Mouse (Mus musculus) liver, embryonic 14.5 days (tissue): Measurements from ENCODE around the gene Llph. TPM values are rescaled to one million over a fixed set of nuclear protein-coding genes. Genes with fewer than 3 reads are reported as not detected.

Source experiments
- ATAC-seq: fragments of 200-750 bp; cut with Nextera tagmentation; 2 replicates; pipeline ENCODE4 v1.8.0; 2017; ENCODE audit warnings: moderate number of reproducible peaks, mild to moderate bottlenecking, moderate library complexity; ENCODE audit not compliant: insufficient read depth
- DNase-seq, 3 experiments: peaks; one replicate each; pipeline ENCODE4 v3.0.0-alpha.2; 2012 to 2013; ENCODE audit warnings: low read depth in 3 of 3, low spot score in 3 of 3
- H3K27ac ChIP-seq: fragments of 300-500 bp; sonication (generic); 2 replicates; pipeline ENCODE4 v1.5.1; 2014; ENCODE audit warnings: moderate library complexity, mild to moderate bottlenecking, control low read depth, inconsistent platforms
- H3K27me3 ChIP-seq: fragments of 300-500 bp; sonication (generic); 2 replicates; pipeline ENCODE4 v1.6.1; 2014; ENCODE audit warnings: mild to moderate bottlenecking, low read length, moderate library complexity; ENCODE audit not compliant: control insufficient read depth, insufficient read depth
- H3K36me3 ChIP-seq: fragments of 300-500 bp; sonication (generic); replicated peaks from 2 replicates; pipeline ENCODE4 v1.6.1; 2014; ENCODE audit warnings: low read depth; ENCODE audit not compliant: control insufficient read depth, insufficient read depth
- H3K4me1 ChIP-seq, 2 experiments: fragments of 200-500 bp in 1 of 2; fragments of 300-500 bp in 1 of 2; sonication (generic) in 1 of 2; replicated peaks; 2 replicates each; pipeline ENCODE4 v1.6.1; 2012 to 2014; ENCODE audit warnings: antibody characterized with exemption in 1 of 2, inconsistent platforms in 1 of 2, low read length in 1 of 2; ENCODE audit not compliant: control insufficient read depth in 2 of 2, insufficient read depth in 2 of 2
- H3K4me2 ChIP-seq: fragments of 300-500 bp; sonication (generic); 2 replicates; pipeline ENCODE4 v1.6.1; 2014; ENCODE audit warnings: low read depth, mild to moderate bottlenecking, control low read depth, moderate library complexity
- H3K4me3 ChIP-seq, 2 experiments: fragments of 200-500 bp in 1 of 2; fragments of 300-500 bp in 1 of 2; sonication (generic) in 1 of 2; 2 replicates each; pipeline ENCODE4 v1.5.1; 2012 to 2014; ENCODE audit warnings: low read depth in 2 of 2, low read length in 2 of 2, mild to moderate bottlenecking in 2 of 2, control low read depth in 1 of 2, inconsistent platforms in 1 of 2, moderate library complexity in 1 of 2; ENCODE audit not compliant: insufficient read depth in 1 of 2
- H3K9ac ChIP-seq: fragments of 300-500 bp; sonication (generic); replicated peaks from 2 replicates; pipeline ENCODE4 v1.6.1; 2014; ENCODE audit warnings: mild to moderate bottlenecking, control low read depth, moderate library complexity
- H3K9me3 ChIP-seq: fragments of 300-500 bp; sonication (generic); 2 replicates; pipeline ENCODE4 v1.6.1; 2016; ENCODE audit warnings: low read length, mixed read lengths; ENCODE audit not compliant: control insufficient read depth
- CTCF ChIP-seq: IDR thresholded peaks from 2 replicates; pipeline ENCODE4 v1.5.1; 2016; ENCODE audit warnings: antibody characterized with exemption, low read depth, control low read depth
- EP300 ChIP-seq: IDR thresholded peaks from 2 replicates; pipeline ENCODE4 v1.6.1; 2016; ENCODE audit warnings: antibody characterized with exemption, low read depth
- WGBS: fragments of 180-500 bp; shearing (Covaris S2); extraction: QIAGEN DNeasy Blood & Tissue Kit; methylation state at CpG from one replicate; pipeline ENCODE4 v1.1.7; 2014; ENCODE audit not compliant: insufficient replicate concordance; 5-methylcytosine and 5-hydroxymethylcytosine counted together
- polyA plus RNA-seq, 2 experiments: library from polyadenylated mRNA; depleted of rRNA in 1 of 2; stranded (reverse) in 1 of 2; unstranded in 1 of 2; fragments of >200 nt; fragmentation: Nextera tagmentation in 1 of 2; extraction: Ambion mirVana in 1 of 2; gene quantifications; 2 replicates each; pipeline versions ENCODE4 v1.2.1 to v1.2.3; 2012 to 2014

Llph gene
- polyA plus RNA-seq, 2 experiments, result 32.2 to 33.6 TPM

DNA sequence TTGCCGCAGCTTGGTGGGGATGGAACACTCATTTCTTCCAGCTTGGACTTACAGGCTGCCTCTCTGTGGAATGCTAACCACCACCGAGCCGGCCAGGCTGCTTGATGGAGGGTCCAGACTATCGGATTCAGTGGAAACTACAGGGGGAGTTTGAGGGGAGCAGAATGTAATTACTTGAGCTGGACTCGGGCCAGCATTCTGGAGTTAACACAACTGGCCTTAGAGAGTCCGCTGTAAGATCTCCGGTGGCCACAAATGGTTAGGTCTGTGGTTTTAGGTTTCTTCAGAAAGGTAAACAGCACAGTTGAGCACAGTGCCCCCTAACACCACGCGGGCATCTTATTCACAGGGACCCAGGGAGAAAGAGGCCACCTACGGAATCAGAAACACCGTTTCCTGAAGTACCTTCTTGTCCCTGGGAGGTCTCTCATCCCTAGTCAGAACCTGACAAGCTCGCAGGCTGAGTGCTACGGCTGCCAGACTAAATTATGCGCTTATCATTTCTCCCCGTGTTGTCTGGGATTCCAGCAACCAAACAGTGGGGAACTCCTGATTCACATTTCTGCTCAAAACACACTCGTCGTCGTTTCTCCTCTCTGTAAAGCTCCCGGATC is 45.5 kb downstream of the Llph start:
- Histone ChIP-seq H3K36me3 (no peaks in the 10 kb centered on the region), H3K4me3 (peak overlapping the region in 1 of 2 experiments; percentile 13; a peak in 1 of 4 replicates), H3K4me2 (peak overlapping the region; percentile 54), H3K27ac (no peak overlapping the region), H3K9ac (no peak overlapping the region), H3K4me1 (peaks cover 0 to 7% of the 10 kb centered on the region in 2 experiments; a peak in 2 of 4 replicates), H3K27me3 (no peaks in the 10 kb centered on the region), H3K9me3 (no peaks in the 10 kb centered on the region)
- DNase-seq, result no peak
- ATAC-seq, result no peak
- 22% methylated on average over 19 of the region's 19 CpGs for WGBS
- TF ChIP-seq EP300 (no peak), CTCF (no peak)

DNA sequence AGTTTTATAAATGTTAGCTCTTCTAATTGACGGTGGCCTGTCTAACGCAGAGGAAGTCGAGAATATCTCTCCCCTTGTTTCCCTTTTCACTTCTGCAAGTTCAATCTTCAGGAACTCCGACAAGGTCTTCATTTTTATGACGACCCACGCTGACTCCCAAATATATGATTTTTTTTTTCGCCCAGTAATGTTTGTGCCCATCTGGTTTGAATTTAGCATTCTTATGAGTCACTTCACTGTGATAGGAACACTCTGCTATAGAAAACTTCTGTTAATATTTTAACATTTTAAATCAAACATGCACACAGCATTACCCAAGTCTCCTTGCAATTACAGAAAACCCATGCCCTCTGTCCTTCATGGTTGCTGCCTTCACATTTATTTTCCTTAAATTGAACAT is 46.5 kb downstream of the Llph start:
- Histone ChIP-seq H3K27me3 (no peaks in the 10 kb centered on the region), H3K9ac (no peak overlapping the region), H3K4me2 (no peak overlapping the region), H3K36me3 (no peaks in the 10 kb centered on the region), H3K27ac (no peak overlapping the region), H3K9me3 (no peaks in the 10 kb centered on the region), H3K4me3 (no peak overlapping the region), H3K4me1 (peaks cover 0 to 7% of the 10 kb centered on the region in 2 experiments; a peak in 2 of 4 replicates)
- DNase-seq, result no peak
- WGBS, result 60% methylated on average over 7 of the region's 7 CpGs
- no peak for TF ChIP-seq EP300
- TF ChIP-seq CTCF, result no peak
- no peak for ATAC-seq

DNA sequence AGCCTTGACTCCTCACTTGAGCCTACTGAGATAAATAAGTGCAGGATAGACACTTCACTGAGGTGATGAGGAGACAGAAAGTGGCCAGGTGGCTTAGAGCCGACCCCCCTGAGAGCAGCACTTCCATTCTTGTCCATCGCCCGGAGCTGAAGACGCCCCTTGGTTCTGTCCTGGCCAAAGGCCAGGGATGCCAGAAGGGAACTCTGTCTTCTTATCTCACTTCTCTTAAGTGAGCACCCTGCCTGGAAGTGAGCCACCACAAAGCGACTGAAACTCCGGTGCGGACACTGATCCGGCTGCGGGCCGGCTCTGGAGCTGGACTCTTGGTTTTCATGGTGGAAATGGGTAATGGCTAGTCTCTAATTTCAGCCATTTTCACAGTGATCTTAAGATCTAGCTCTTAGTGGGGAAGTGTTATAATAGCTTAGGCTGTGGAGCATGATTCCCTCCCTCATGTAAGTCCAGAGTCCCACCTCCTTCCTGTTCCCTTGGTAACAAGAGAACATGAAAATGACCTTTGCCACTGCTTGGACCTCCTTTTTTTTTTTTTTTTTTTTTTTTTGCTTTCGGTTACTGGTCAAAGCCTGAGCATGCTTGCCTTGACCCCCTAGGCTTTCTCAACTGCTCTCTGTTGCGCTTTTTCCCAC is 52.7 kb downstream of the Llph start:
- TF ChIP-seq EP300 (no peak), CTCF (no peak)
- Histone ChIP-seq H3K4me2 (no peak overlapping the region), H3K36me3 (no peaks in the 10 kb centered on the region), H3K4me3 (no peak overlapping the region), H3K9ac (no peak overlapping the region), H3K27me3 (no peaks in the 10 kb centered on the region), H3K4me1 (no peaks in the 10 kb centered on the region), H3K27ac (no peak overlapping the region), H3K9me3 (no peaks in the 10 kb centered on the region)
- ATAC-seq (no peak), DNase-seq (no peak)
- WGBS, result 68% methylated on average over 12 of the region's 12 CpGs

DNA sequence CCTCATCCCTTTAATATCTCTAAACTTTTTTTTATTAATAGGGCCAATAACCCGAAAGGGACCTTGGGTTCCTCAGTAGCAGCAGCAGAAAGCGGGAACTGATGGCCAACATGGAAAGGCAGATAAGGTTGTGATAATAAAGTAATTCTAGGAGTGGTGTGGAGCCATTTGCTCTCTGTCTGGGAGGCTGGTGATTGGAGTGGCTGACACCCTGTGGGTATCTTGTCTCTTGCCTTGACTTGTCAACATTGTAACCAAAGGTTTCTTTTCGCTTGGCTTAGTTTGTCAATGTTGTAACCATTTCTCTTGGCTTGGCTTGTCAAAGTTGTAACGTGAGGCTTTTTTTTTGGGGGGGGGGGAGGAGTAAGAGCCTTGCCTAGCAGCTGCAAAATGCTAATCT is 53.5 kb downstream of the Llph start:
- H3K27ac ChIP-seq, result no peak overlapping the region
- WGBS, result 32% methylated on average over 4 of the region's 4 CpGs
- no peaks in the 10 kb centered on the region for H3K36me3 ChIP-seq
- DNase-seq (no peak), ATAC-seq (no peak)
- no peaks in the 10 kb centered on the region for H3K27me3 ChIP-seq
- H3K4me1 ChIP-seq, result no peaks in the 10 kb centered on the region
- H3K4me3 ChIP-seq, result no peak overlapping the region
- H3K4me2 ChIP-seq, result no peak overlapping the region
- TF ChIP-seq CTCF, result no peak
- TF ChIP-seq EP300, result no peak
- H3K9me3 ChIP-seq, result no peaks in the 10 kb centered on the region
- no peak overlapping the region for H3K9ac ChIP-seq

DNA sequence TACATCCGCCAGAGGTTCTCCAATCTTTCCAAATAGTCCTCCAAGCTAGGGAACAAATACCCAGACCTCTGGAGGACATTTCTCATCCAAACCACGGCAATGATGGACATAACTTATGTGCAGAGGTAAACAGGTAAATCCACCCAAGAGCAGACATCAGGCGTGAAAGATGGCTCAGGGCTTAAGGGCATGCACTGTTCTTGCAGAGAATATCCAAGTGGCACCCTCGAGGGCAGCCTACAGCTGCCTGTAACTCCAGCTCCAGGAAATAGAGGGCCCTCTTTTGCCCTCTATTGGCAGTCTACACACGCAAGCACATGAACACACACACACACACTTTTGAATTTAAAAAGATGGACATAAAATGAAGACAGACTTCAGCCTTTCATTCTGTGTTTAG is 54.8 kb downstream of the Llph start:
- Histone ChIP-seq H3K4me2 (no peak overlapping the region), H3K4me3 (no peak overlapping the region), H3K36me3 (no peaks in the 10 kb centered on the region), H3K27ac (no peak overlapping the region), H3K27me3 (no peaks in the 10 kb centered on the region), H3K9ac (no peak overlapping the region), H3K4me1 (no peaks in the 10 kb centered on the region), H3K9me3 (no peaks in the 10 kb centered on the region)
- WGBS, result 58% methylated on average over 5 of the region's 5 CpGs
- no peak for TF ChIP-seq CTCF
- no peak for TF ChIP-seq EP300
- ATAC-seq (no peak), DNase-seq (no peak)

Other genes starting within 250 kb of the Llph start
- 6.6 and 9.0 TPM in 2 replicates for gene Helb, start 114.1 kb upstream of the Llph start, polyA plus RNA-seq (2012; rRNA removed)
- 5.9 and 6.0 TPM in 2 replicates for gene Helb, start 114.1 kb upstream of the Llph start, polyA plus RNA-seq (2014; fragmentation: Nextera tagmentation; extraction: Ambion mirVana)
- 40.1 and 52.9 TPM in 2 replicates for gene Tmbim4, start 25.5 kb upstream of the Llph start, polyA plus RNA-seq (2012; rRNA removed)
- 80.4 and 82.2 TPM in 2 replicates for gene Tmbim4, start 25.5 kb upstream of the Llph start, polyA plus RNA-seq (2014; fragmentation: Nextera tagmentation; extraction: Ambion mirVana)
- 0.70 and 0.78 TPM in 2 replicates for gene Irak3, start 24.9 kb upstream of the Llph start, polyA plus RNA-seq (2012; rRNA removed)
- gene Irak3, start 24.9 kb upstream of the Llph start, polyA plus RNA-seq (2014; fragmentation: Nextera tagmentation; extraction: Ambion mirVana), result 0.85 and 1.4 TPM in 2 replicates
- gene Hmga2, start 249.4 kb downstream of the Llph start, polyA plus RNA-seq (2012; rRNA removed), result 4.3 and 5.4 TPM in 2 replicates
- 2.4 and 3.4 TPM in 2 replicates for gene Hmga2, start 249.4 kb downstream of the Llph start, polyA plus RNA-seq (2014; fragmentation: Nextera tagmentation; extraction: Ambion mirVana)